Mouse (Mus musculus) bone marrow macrophage, adult 2 months (primary cell): ENCODE results near the gene Rtn3.

Experiments
- CTCF ChIP-seq: IDR thresholded peaks from 2 replicates; pipeline ENCODE4 v1.5.1; 2012; ENCODE audit warnings: low read depth, mild to moderate bottlenecking, low read length, moderate library complexity
- POLR2A ChIP-seq: IDR thresholded peaks from 2 replicates; pipeline ENCODE4 v1.6.1; 2012; ENCODE audit warnings: mild to moderate bottlenecking, low read depth, low read length, borderline replicate concordance

GRCm38 (mm10) chr19:7445596-7445995 lies 37.5 kb downstream of the Rtn3 start:
- TF ChIP-seq CTCF (no peak), POLR2A (no peak)
